Mouse (Mus musculus): ENCODE data around the gene Slc35f1. TPM values are rescaled to one million over a fixed set of nuclear protein-coding genes. Genes with fewer than 3 reads are reported as not detected.
"Not testable (repeated sequence)": the region's sequence is repeated elsewhere in the genome, so short reads cannot be mapped to it uniquely, and the experiment has no call there.

The Slc35f1 gene
- total RNA-seq, 2 experiments from 2014 or later = 83.1 to 86.2 TPM

DNA sequence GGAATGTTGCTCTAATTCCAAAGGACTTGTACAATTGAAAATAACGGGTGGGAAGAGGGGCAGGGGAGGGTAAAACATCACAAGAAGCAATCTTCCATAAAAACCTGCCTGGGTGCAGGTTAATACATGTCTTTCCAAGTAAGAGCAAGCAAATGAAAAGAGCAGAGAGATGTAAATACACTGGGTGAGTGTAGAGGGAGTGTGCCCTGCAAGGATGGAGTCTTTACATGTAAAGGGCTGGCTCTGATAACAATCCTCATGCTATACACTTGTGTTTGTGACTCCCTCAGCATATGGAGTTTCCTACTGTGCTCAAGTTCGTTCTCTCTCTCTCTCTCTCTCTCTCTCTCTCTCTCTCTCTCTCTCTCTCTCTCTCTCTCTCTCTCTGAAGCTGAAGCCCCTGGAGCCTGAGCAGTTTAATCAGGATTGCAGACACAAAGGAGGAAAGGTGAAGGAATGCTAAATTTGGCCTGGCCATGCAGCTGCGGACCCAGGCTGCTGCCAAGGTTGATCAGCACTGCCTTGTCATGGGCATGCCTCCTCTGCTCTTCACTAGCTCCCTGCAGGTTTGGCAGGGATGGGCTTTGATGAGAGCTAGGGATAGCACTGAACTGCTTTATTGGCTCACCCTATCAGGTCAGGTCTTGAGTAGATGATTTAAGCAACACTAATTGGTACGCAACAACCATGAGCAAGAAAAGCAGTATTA, 187.9 kb downstream of the Slc35f1 start:
- no peak for DNase-seq (ENCODE audit: extremely low spot score in 1 of 2, low spot score in 2 of 2)
- intact Hi-C loops (cut with DNase I) = no loop called here

DNA sequence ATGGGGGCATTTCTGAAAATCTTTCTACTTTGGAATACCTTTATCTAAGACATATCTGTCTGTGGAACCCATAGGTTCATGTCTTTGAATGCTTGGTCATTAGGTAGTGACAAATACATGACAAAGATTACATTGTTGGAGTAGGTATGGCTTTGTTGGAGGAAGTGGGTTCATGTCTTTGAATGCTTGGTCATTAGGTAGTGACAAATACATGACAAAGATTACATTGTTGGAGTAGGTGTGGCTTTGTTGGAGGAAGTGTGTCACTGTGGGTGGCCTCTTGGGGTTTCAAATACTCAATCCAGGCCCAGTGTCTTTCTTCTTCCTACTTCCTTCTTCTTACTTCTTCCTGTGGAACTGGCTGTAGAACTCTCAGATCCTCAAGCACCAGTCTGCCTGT, 206.4 kb downstream of the Slc35f1 start:
- DNase-seq (ENCODE audit: extremely low spot score in 1 of 2, low spot score in 2 of 2); intact Hi-C loops (cut with DNase I): not testable (repeated sequence)

DNA sequence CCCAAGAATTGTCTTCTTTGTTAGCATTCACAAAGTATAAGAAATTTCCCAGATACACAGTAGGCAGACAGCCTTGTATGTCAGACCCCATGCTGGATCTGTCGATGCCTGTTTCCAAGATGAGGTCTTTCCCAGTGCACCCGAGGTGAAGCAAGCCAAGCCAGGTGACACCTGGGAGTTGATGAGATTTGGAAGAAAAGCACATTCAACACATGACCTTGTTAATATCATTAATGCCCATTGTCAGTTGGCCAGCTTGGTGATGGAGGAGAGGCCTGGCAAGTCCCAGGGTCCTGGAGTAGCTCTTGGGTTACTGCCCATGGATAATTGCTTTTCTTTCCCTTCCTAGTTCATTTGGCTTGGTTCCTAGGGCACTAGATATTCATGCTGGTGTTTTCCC, 214.6 kb downstream of the Slc35f1 start:
- intact Hi-C loops (cut with DNase I) = no loop called here
- no peak for DNase-seq (ENCODE audit: extremely low spot score in 1 of 2, low spot score in 2 of 2)

DNA sequence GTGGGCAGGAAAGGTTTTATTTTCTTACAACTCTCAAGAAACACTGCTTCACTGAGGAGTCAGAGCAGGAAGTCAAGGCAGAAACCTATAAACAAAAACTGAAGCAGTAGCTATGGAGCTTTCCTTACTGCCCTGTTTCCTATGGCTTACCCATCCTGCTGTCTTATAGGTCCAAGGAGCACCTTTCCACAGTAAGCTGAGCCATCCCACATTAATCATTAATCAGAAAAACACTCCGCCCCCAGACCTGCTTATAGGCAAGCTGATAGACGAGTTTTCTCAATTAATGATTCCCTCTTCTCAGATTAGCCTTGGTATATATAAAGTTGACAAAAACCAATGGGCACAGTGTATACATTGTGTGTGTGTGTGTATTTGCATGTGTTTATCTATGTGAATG, 221.4 kb downstream of the Slc35f1 start:
- DNase-seq (ENCODE audit: extremely low spot score in 1 of 2, low spot score in 2 of 2) = no peak
- intact Hi-C loops (cut with DNase I) = no loop called here

DNA sequence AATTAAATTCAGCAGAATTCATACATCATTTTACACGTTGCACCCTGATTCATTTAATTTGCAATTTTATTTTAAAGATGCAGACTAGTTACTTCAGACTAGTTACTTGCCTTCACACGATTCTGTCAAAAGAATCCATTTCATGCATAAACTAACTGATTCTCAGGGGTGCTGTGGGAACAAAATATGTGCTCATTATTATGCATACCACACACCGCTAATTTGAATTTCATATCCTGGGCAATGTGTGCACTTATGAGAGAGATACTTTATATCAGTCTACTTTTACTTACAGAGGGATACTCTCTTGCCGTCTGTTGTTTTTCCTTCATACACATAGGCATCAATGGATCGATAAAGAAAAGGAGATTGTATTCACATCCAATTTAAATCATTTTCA, 228.4 kb downstream of the Slc35f1 start:
- no peak for DNase-seq (ENCODE audit: extremely low spot score in 1 of 2, low spot score in 2 of 2)
- intact Hi-C loops (cut with DNase I) = no loop called here

DNA sequence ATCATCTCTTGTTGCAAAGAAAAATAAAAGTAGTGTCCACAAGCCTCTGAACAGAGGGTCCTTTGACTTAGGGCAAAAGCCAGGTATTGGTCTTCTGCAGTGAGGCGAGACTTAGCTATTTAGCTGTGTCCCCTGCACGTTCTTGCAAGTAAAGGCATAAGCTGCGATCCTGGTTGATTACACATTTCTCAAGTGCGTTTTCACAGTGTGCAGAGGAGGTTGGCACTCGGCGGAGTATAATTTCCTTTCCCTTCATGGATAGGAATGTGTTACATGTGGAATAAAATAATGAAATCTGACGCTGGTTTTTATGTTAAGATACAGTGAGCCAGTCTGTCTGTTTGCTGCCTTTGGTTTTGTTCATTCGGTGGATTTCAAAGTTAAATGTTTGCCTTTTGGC, 232.8 kb downstream of the Slc35f1 start:
- intact Hi-C loops (cut with DNase I) = no loop called here
- no peak for DNase-seq (ENCODE audit: extremely low spot score in 1 of 2, low spot score in 2 of 2)

DNA sequence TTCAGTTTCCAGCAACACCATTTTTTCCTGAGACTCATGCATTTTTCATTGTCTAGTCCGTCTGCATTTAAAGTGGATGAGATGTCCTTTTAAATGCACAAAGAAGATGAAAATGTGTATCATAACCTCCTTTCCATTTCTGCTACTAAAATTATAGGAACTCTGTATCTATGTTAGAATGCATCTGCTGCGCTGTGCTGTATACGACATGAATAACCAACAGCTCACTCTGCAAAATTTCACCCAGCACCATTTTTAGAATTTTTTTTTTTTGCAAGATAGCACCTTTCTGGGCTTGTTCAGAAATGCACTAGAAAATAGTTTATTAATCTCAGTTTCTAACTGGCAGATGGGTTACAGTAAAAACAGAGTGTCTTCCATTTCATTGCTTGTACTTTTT, 236.0 kb downstream of the Slc35f1 start:
- DNase-seq (ENCODE audit: extremely low spot score in 1 of 2, low spot score in 2 of 2) = no peak
- intact Hi-C loops (cut with DNase I) = no loop called here

DNA sequence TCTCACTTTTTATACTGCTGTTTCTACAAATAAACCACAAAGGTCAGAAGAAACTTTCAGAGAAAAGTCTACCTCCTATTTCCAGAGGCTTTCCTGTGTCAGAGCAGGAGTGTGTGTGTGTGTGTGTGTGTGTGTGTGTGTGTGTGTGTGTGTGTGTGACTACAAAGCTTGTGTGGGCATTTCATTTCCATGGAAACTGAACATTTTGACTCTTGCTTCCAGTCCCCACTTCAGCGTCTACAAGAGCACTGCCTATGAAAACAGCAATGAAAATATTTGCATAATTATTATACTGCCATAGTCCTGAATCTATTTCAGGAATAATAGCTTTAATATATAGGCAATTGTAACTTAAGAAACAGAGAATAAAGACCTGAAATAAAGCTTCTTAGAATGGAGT, 241.8 kb downstream of the Slc35f1 start:
- intact Hi-C loops (cut with DNase I) = no loop called here
- no peak for DNase-seq (ENCODE audit: extremely low spot score in 1 of 2, low spot score in 2 of 2)

DNA sequence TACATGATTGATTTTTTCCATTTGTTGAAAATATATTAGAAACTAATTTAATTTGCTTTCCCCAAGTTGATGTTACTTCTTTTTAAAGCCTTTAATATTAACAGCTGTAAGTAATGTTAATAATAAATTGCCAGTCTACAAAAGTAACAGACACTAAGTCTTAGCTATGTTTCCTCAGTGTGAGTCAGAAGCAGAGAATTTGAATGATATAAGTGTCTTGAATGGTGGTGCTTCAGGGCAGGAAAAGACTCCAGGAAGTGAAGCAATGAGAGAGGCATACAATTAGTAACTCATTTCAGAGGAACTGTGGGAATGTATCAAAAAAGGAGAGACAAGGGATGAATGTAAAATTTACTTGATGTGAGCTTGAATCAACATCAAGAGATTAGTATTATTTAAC, 244.3 kb downstream of the Slc35f1 start:
- intact Hi-C loops (cut with DNase I) = no loop called here
- no peak for DNase-seq (ENCODE audit: extremely low spot score in 1 of 2, low spot score in 2 of 2)

DNA sequence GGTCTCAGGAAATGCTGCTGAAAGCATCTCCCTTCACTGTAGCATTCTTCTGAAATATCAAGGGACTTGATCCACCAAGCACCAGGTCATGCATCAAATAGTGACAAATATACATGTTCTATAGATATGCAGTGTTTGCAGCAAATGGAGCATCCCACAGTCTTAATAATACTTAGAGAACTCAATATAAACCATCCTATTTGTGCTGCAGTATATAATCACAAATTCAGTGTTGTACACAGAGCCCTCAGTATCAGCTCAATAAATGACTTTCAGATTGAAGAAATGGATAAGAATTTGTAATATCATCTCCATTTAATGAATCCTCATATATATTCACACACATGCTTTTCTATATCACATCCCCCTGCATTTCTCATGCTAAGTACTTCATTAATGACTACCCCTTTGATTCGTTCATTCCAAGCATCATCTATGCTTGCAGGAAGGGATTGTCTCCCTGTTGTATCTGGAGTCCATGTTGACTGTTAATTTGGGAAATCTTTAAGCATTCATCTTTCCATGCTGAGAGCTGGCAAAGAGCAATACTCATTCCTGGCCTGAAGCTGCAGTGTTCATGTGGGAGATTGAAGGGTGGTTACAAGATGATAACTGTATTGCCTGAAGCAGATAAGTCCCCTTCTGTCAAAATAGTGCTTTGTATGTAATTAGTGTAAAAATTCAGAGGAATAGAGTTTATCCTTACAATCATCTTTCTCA, 249.9 kb downstream of the Slc35f1 start:
- no peak for DNase-seq (ENCODE audit: extremely low spot score in 1 of 2, low spot score in 2 of 2)
- intact Hi-C loops (cut with DNase I) = no loop called here

DNA sequence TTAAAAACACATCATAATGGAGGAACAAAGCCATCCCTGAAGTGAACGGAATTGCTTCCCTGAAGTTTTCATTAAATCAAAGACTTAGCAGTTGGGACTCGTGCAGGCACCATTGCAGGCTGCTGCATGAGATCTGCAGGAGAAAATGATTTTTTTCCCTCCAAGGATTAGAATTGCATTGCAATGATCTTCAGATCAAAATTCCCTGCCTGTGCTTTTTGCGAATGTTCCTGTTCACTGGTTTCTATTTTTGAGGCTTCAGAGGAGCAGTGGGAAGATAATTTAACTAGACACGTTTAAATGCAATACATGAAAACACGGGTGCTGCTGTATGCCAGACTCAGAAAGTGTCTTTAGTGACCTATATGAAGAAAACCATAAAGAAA, 250.5 kb downstream of the Slc35f1 start:
- DNase-seq (ENCODE audit: extremely low spot score in 1 of 2, low spot score in 2 of 2) = no peak
- intact Hi-C loops (cut with DNase I) = no loop called here

DNA sequence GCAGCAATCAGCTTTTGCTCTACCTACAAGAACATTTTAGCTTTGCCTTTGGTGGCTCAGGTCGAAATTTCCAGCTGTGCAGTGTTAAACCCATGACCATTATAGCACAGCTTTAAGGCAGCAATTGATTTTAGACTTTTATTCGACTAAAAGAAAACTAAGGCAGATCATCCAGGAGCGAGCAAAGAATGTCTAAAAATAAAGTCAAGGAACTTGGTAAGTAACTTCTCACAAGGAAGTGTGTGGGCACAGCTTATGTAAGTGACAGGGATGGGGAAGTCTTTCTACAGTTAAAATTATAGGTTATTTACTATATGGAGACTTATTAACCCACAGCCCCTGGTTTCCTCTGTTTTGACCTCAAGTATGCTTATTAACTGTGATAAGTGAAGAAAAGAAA, 262.2 kb downstream of the Slc35f1 start:
- no peak for DNase-seq (ENCODE audit: extremely low spot score in 1 of 2, low spot score in 2 of 2)
- intact Hi-C loops (cut with DNase I) = no loop called here

DNA sequence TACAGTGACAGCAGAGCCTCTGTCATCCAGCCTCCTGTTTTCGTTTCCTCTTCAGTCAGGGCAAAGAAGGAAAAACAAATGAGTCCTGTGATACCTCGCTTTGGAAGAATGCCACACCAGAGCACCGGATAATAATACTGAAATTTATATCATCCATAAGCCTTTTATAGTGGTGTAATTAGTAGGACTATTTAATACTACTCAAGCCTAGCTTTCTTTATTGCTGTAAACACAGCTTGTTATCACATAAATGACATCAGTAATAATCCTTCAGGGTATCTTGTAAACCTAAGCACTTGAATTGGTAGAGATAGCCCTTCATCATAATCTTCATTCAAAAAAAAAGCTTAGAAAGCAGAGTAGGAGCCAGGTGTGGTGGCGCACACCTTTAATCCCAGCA, 266.4 kb downstream of the Slc35f1 start:
- no peak for DNase-seq (ENCODE audit: extremely low spot score in 1 of 2, low spot score in 2 of 2)
- intact Hi-C loops (cut with DNase I) = no loop called here

DNA sequence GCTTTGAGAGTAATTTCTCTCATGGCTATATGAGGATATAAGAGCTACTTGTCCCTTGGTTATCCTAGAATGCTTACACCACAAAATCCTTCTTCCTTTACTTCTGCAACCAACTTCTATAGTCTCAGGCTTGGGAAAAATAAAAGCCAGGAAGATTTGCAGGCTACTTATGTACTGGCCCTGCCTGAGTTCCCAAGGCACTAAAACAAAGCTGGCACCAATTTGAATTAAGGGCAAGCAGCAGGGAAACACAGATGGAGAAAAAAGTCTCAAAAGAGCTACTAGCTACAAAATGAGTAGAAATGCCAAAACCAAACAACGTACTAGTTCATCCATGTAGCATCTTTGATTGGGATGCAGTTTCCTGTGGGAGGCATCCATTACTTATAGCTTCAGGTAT, 288.9 kb downstream of the Slc35f1 start:
- intact Hi-C loops (cut with DNase I) = no loop called here
- DNase-seq (ENCODE audit: extremely low spot score in 1 of 2, low spot score in 2 of 2) = no peak

DNA sequence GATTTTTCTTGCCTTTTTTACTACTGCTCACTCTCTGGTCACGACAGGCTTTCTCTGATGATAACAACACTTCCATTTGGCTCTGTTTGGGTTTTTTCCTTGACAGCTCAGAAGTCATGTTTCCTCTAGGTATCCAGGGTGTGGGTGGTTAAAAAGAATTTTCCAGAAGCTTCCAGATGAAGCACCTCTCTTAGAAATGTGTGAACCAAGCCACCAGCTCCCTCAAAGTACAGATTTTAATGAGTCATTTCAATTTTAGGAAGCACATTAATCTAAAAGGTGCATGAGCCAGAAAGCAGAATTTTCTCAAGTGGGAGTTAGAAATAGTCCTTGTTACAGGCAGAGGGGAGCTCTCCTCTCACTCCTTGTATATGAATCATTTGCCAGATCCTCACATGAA, 292.5 kb downstream of the Slc35f1 start:
- intact Hi-C loops (cut with DNase I) = no loop called here

DNA sequence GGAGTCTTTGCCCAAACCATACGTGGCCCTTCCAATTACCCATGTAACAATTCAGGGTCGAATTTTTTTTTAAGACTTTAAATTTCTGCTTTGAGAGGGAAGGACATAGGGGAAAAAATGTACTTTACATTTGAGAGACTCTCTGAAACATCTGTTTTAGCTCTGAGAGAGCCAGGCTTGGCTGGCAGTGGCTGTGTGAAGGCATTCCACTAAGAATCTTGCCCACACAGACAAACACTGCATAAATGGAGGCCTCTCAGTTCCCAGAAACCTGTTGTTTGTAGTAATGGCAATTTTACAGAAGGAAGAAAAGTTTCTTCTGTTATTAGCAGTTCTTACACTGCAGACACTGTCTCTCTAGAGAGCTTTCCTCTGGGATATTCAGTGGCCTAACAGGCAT, 301.9 kb downstream of the Slc35f1 start:
- DNase-seq (ENCODE audit: extremely low spot score in 1 of 2, low spot score in 2 of 2) = no peak
- intact Hi-C loops (cut with DNase I) = no loop called here

More for the DNA sequence above, 292.5 kb downstream of the Slc35f1 start:
- DNase-seq (ENCODE audit: extremely low spot score in 1 of 2, low spot score in 2 of 2) = no peak

DNA sequence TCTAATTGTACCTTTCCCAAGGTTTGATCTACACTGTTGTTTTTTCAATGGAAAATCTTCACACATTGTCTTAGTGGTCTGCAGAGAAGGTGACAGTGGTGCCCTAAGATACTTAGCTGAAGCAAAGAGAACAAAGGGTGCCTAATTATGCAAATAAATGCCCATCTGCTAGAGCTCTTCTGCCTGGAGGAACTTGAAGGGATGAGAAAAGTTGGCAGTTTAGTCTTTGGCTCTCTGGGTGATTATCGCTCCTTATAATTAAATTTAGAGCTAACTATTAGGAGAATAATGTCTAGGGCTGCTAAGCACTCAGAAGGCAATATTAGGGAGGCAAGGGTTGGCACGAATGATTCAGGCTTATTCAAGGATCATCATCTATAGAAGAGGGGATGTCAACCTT, 306.6 kb downstream of the Slc35f1 start:
- intact Hi-C loops (cut with DNase I) = no loop called here
- no peak for DNase-seq (ENCODE audit: extremely low spot score in 1 of 2, low spot score in 2 of 2)

DNA sequence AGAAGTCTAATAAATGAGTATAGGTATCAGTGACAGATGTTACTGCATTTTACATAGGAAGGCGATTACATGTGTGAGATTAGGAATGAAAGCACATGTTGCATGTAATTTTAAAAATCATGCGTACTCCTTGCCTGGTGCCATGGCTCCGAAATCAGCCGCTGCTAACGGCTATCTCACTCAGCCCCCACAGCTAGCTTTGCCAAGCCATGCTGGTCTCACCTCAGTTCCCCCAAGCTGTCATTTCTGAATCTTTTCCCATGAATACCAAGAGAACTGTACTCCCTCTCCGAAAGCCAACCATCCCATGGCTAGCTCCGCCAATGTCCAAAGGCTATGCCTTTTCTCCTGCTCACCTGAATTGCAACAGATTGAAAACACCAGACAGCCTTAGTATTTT, 310.8 kb downstream of the Slc35f1 start:
- no peak for DNase-seq (ENCODE audit: extremely low spot score in 1 of 2, low spot score in 2 of 2)
- intact Hi-C loops (cut with DNase I) = no loop called here

DNA sequence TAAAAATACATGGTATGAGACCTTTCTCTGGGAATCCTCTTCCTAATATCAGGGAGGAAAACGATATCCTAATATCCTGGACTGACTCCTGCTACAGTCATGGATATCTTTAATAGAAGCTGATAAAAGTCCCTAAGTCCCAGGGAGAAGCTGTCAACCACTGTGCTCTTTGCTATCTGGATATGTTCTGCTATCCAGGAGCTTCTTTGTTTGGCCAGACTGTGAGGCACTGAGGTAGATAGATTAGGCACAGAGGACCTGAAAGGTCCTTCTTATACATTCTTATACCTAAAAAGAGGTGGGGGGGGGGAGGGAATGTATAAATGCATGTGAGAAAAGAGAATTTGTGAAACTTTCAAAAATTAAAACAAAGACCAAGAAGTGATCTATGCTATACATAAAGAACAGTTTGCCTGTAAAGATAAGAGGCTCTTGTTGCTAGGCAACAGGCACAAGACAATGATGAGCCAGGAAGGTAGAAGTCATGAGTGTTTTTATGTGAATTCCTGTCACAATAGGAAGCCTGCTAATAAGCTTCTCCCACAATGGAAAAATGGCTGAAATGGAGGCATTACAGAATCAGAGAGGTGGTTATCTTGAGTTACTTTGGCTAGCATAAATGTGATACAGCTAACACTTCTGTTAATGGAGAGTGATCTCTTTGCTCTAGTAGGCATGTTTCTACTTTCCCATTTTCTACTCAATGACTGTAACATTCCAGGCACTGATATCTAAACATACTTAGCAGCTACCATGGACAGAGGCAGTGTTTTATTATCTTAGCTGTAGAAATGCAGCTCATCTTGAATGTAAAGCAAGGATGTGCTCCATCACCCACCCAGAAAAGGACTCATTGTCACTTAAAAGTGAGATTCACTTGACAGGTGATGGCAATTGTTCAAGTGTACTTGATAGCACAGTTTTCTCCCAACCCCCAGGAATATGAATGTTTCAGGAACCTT, 316.2 kb downstream of the Slc35f1 start:
- intact Hi-C loops (cut with DNase I) = no loop called here

DNA sequence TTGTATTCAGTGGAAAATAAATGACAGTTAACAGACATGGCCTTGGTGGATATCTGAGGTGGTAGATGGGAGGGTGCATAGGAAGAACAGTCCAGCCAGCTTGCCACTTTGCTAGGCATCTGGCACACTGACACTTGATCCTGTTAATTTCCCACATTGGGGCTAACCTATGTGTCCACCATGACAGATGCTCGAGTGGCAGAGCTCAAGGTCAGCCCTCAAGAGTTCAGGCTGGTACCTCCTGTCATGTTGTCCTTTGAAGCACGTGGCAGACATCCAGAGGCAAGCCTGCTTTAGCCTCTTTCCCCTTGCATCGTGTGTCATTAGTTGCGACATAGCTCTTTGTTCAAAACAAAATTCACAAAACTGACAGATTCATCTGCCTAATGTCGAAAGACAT, 323.5 kb downstream of the Slc35f1 start:
- DNase-seq (ENCODE audit: extremely low spot score in 1 of 2, low spot score in 2 of 2) = no peak
- intact Hi-C loops (cut with DNase I) = no loop called here

More for the DNA sequence above, 316.2 kb downstream of the Slc35f1 start:
- no peak for DNase-seq (ENCODE audit: extremely low spot score in 1 of 2, low spot score in 2 of 2)
